Mouse (Mus musculus) kidney, adult 9 months (tissue): ENCODE measurements around the gene Ccdc33.
A peak's percentile ranks its signal among the peaks of the same experiment; 100 is the strongest.

ENCODE experiments used
- DNase-seq: peaks from one replicate; pipeline ENCODE4 v3.0.0; 2022

Ccdc33 gene

GRCm38 (mm10) chr9:58129508-58129907 lies 10.9 kb upstream of the Ccdc33 start:
- DNase-seq, result no peak

- no peak for DNase-seq
Observed at GRCm38 (mm10) chr9:58128926-58129413, 10.3 kb upstream of the Ccdc33 start.

- DNase-seq, result no peak
Observed at GRCm38 (mm10) chr9:58125811-58126210, 7.2 kb upstream of the Ccdc33 start.

- peak; percentile 19 for DNase-seq
Observed at GRCm38 (mm10) chr9:58125085-58125484, 6.5 kb upstream of the Ccdc33 start.

- DNase-seq, result no peak
Observed at GRCm38 (mm10) chr9:58116024-58116651, 2.5 kb downstream of the Ccdc33 start.

GRCm38 (mm10) chr9:58115297-58115925 lies 3.2 kb downstream of the Ccdc33 start:
- no peak for DNase-seq

- DNase-seq, result no peak
Observed at GRCm38 (mm10) chr9:58114019-58114418, 4.6 kb downstream of the Ccdc33 start.

- peak; percentile 16 for DNase-seq
Observed at GRCm38 (mm10) chr9:58113279-58113884, 5.2 kb downstream of the Ccdc33 start.

GRCm38 (mm10) chr9:58112866-58113278 lies 5.8 kb downstream of the Ccdc33 start:
- DNase-seq, result peak; percentile 3

GRCm38 (mm10) chr9:58112321-58112751 lies 6.3 kb downstream of the Ccdc33 start:
- DNase-seq, result no peak

GRCm38 (mm10) chr9:58111431-58111830 lies 7.2 kb downstream of the Ccdc33 start:
- DNase-seq, result no peak

GRCm38 (mm10) chr9:58110787-58111186 lies 7.8 kb downstream of the Ccdc33 start:
- DNase-seq, result no peak

- no peak for DNase-seq
Observed at GRCm38 (mm10) chr9:58107494-58107893, 11.1 kb downstream of the Ccdc33 start.

GRCm38 (mm10) chr9:58105595-58106169 lies 12.9 kb downstream of the Ccdc33 start:
- DNase-seq, result no peak

- no peak for DNase-seq
Observed at GRCm38 (mm10) chr9:58103647-58104046, 15.0 kb downstream of the Ccdc33 start.

- no peak for DNase-seq
Observed at GRCm38 (mm10) chr9:58102013-58102412, 16.6 kb downstream of the Ccdc33 start.

GRCm38 (mm10) chr9:58099836-58100565 lies 18.6 kb downstream of the Ccdc33 start:
- DNase-seq, result no peak

GRCm38 (mm10) chr9:58096629-58097301 lies 21.9 kb downstream of the Ccdc33 start:
- no peak for DNase-seq

- no peak for DNase-seq
Observed at GRCm38 (mm10) chr9:58095977-58096376, 22.6 kb downstream of the Ccdc33 start.

GRCm38 (mm10) chr9:58093776-58094175 lies 24.8 kb downstream of the Ccdc33 start:
- DNase-seq, result no peak

- peak; percentile 52 for DNase-seq
Observed at GRCm38 (mm10) chr9:58092581-58093269, 25.9 kb downstream of the Ccdc33 start.
